Mouse (Mus musculus) MEL-GATA-1-ER (cell line): ENCODE results near the gene Naaladl2.

Experiments used
- DNase-seq: peaks from one replicate; pipeline ENCODE4 v3.0.0-alpha.2; 2012; ENCODE audit warnings: low read depth; ENCODE audit errors: extremely low read depth

Gene Naaladl2

DNA sequence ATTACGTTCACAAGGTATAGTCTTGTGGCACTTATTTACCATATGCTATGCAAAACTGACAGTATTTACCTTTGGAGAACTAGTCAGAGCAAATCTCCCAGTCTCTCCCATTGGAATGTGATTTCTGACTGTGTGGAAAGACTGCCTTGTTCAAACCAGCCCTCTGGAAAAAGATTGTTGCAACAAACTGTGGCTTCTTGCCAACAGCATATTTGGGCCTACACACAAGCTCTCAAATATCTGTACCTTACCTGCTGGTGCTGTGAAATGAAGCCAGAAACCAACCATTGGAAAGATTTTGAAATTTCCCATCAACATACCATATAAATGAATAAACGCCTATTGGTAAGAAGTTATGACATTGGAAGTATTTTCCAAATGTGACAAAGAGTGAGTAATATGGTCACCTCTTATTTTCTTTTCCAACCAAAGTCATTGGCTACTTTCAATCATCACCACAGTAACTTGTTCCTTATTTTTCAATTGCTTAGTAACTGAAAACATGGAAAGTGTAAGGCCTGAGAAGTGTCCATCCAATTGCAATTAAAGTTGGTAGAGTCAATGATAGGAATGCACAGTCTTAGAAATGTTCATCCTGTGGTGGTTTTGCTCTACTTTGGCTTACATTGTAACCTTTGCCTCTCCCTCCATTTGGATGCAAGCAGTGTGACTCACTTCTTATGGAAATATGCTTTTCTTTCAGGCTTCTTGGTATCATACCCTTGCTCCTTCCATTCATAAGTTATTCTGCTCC lies 453.7 kb downstream of the Naaladl2 start:
- DNase-seq, result no peak

DNA sequence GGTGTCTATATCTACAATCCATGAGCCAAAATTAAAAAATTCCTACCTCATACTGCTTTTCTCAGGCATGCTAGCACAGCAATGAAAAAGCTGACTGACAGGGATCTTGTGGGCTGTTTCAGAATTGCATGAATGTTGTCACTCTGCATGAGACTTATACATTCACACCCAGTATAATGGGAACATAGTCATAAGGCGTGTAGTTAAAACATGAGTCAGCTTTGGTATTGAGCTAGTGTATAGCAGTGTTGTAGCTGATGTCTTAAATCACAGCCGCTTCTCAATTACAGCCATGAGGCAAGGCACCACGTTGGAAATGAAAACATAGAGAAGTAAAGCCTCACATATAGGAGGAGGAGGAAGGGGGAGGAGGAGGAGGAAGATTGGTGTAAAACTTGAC lies 473.6 kb downstream of the Naaladl2 start:
- no peak for DNase-seq

DNA sequence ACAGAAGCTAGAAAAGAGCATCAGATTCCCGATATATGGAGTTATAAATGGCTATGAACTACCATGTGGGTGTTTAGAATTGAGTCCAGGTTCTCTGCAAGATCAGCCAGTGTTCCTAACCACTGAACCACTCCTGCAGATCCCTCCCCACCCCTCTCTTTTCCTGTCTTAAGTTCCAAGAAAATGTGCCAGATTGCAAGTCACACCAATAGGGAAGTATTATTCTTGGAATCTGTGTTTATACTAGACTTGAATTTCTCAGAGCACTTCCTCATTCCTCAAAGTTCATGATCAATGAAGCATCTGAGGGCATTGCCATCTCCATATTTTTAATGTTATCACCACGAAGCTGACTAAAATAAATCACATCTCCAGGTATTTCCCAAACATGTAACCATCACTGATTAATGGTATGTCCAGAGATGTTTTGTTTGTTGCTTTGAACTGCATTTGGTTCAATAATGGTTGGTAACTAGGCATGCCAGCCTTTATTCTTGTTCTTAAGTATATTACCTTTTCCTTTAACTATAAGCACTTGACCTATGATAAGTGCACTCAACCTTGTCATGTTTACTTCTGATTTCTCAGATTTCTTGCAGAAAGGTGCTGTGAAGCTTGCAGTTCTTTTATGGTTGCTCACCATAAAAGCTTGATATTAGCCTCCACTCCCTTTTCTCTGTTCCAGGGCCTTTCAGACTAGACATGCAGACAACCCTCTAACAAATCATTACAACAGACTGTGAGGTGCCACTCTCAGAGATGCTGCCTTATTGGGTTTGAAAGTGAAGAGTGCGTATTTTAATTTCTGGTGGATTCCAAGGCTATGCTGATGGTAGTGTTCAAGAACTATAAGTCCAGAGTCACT lies 475.8 kb downstream of the Naaladl2 start:
- no peak for DNase-seq

DNA sequence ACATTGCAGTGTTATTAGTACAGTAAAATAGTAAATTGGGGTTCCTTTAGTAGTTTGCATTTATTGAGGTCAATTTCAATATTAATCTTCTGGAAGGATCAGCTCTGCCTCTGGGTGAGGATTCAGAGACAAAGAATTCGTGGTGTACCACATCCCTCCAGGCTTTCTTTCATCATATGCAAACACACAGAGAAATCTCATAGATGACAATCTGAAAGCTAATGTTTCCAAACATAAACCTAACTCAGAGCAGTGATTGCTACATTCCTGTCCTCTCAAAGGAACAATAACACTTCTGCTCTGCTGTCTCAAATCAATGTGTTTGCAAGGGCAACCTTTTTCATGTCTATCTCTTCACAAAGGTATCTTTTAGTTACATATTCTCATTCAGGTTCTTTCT lies 478.7 kb downstream of the Naaladl2 start:
- no peak for DNase-seq

DNA sequence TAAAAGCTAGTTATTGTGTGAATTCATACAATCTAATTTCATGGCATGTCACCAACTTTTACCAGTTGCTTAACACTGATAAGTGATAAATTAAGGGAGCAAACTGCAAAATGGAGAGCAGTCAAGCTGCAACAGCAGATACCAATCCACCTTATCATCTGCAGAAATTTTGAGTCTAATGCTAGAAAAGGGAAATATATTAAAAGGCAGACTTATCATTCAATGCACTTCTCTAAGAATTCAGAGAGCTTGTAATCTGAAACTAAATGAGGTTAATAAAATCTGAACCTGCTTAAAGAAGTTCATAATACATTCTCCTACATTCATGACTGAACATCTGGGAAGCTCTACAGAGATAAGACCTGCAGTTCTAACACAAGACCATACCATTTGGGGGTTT lies 480.3 kb downstream of the Naaladl2 start:
- DNase-seq, result peak; percentile 26

DNA sequence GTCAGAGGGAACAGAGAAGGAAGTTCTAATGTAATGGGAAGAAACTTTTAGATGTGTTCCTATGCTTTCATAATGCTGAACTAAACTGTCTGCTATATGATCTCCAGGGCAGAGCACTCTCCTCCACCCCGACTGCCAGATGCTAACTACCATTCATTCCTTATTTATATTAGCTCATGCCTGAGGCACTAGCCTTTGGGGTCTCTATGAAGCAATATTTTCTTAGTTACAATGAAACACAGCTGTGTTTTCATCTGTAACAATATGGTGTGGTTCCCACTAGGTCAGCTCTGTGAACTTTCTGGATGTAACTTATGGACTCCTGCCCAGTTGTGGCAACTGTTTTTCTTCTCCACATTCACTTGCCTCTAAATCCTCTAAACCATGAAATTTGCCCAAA lies 514.0 kb downstream of the Naaladl2 start:
- DNase-seq, result no peak

DNA sequence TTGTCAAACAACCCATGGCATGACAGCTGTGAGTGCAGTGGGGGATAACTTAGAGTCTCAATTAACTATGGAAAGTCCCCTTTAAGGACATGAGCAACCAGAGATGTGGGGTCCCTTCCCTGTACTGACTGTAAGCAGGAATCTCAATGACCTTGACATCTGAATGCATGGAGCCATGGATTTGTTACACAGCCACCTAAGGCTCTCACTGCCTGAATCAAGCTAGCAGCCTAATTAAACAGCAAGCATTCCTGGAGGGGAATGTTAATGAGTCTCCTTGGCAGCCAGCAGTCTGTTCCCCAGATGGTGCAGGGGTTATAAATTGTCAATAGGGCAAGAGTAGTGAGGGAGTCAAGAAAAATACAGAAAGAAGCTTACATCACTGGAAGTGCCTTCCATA lies 538.6 kb downstream of the Naaladl2 start:
- DNase-seq, result no peak

DNA sequence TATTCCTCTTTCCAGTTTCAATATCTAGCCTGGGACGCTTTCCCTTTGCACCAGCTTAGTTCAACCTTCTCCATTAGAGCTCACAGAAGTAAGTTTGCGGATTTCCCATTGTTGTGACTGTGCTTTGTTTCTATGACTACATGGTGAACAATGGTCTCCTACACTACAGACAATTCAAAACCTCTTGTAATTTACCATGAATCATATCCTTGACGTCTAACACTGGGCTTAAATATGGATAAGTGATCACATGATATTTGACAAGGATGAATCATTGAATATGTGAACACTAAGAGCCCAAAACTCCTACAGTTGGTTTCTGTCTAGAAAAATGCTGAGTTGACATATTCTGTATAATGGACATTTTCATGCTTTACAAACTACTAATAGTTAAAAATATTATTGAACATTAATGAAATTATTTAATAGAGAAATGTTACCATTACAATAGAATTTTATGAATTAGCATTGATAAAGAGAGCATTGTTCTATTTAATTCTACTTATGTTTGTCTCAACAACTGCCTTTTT lies 539.2 kb downstream of the Naaladl2 start:
- DNase-seq, result no peak

DNA sequence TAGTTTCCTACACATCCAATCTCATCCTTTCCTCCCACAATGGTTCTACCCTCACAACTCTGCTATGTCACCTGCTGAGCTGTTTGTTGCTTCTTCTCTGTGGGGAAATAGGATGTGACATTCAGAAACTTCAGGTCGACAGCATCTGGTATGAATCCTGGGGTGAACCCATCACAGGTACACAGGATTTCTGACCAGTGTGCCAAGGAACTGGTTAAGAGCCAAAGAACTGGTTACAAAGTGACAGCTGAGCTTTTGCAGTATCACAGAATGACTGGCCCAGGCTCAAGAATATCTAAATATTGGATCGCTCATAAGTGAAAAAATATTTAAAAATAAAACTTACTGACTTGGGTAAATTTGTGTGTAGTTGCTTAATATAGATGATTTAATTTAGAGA lies 548.6 kb downstream of the Naaladl2 start:
- DNase-seq, result no peak

DNA sequence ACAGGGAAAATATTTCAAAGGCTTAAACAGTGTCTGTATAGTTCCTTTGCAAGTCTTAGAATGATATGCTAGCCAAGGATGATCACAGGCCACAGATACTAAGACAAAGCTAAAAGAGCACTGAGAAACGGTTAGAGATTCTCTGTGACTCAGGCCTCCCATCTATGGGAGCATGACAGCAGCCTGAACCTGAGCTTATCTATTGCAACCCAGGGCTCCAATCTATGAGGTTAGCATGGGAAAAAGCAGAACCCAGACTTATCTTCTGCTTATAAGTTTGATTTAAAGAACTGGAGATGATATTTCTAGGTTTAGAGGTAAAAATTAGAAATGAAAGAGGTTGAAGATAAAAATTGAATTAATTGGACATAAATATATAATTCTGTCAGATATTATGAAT lies 587.4 kb downstream of the Naaladl2 start:
- peak; percentile 26 for DNase-seq

DNA sequence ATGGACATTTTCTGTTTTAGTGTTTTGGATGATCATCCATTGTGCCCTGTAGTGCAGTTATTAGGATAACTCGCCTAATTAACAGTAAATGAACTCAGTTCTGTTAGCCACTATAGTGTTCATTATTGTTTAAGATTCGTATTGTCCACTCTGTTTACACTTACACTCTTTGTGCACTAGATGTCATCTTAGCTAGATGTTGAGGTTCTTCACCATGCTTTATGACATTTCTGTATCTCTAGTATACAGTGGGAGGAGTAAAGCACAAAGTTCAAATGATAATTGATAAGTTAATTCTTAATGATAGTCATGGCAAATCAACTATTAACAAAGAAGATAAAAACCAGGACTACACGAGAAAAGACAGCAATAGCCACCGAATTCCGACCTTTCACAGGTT lies 590.4 kb downstream of the Naaladl2 start:
- DNase-seq, result no peak

DNA sequence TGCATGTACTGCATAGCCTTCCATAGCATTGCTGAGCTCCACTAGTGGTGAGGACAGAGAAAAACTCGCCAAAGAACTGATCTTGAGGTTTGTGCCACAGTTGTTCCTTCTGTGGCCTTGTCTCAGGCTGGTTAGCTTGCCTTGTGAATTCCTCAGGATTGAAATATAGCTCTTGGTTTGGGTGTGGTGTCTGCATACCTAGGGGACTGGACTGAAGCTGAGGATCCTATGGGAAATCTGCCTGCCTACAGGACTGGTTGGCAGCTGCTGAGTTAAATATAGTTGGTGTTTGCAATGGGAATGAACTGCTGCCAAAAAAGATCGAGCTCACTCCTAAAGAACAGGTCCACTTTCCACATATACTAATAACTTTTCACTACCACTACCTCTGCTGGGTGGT lies 591.4 kb downstream of the Naaladl2 start:
- no peak for DNase-seq

DNA sequence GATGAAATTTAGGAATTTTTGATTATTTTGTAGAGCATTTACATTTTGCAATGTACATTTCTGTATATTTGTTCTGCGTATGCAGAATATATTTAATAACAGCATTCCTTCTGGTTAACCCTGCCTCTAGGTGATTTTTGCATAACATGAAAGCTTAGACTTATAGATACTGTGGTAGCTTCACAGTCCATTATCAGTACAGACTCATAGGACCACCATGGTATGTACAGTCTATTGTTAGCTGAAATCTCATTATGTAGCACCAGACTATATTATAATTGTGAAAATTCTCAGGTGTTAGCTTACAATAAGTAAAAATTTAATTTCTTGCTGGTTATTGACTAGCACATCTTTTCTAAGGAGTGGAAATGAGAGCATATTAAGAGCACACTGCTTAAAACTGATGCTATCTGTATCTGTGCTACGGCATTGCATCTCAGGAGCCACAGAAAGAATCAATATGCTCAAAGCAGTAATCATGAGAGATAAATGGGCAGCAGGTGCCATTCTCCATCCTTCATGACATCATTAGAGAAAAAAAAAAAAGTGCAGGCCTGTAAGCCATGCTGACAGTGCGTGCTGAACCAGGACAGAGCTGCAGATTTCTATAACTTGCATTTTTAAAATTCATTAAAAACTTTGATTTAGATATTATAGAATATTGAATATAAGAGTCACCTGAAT lies 610.1 kb downstream of the Naaladl2 start:
- no peak for DNase-seq

DNA sequence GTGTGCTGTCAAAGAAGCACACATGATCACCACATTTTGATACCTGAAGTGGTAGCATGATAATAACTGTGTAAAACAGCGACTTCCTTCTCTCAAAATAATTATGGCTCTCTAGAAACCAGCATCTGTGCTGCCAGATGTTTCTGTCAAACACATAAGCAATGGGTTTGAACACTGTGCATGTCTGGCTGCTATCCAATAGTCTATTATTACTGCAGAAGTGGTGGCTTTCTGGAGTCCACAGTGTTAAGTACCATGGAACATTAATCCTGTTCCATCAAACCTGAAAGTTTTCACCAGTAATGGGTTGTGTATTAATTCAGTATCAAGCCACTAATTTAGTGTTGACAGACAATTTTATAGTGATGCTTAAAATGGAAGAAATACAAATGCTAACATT lies 629.1 kb downstream of the Naaladl2 start:
- no peak for DNase-seq

DNA sequence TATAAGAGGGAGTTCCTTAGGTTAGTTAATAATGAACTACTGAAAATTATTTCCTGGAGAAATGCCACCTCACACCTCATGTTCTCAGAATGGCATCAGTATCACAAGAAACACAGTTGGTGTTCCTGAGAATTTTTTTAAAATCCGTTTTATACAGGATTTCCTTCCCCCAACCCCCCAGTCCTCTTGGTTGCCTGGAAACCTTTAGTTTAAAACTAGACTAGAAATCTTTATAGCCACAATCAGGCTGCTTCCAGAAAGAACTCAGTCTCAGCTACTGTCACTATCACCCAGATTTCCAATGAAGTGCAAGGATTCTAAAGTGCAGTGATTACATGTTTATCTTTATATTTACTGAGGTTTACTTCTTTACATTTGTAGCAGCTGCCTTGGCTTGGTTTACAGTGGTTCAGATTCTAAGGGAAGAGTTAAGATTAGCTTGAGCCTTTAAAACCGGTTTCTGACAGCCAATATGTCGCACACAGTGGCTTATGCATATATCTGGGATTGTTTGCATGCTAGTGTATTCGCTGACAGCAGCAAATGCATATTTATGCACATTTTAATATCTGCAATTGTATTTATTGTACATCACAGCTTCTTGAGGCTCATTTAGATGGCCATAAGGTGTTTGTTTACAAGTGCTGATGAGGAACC lies 657.5 kb downstream of the Naaladl2 start:
- DNase-seq, result no peak

DNA sequence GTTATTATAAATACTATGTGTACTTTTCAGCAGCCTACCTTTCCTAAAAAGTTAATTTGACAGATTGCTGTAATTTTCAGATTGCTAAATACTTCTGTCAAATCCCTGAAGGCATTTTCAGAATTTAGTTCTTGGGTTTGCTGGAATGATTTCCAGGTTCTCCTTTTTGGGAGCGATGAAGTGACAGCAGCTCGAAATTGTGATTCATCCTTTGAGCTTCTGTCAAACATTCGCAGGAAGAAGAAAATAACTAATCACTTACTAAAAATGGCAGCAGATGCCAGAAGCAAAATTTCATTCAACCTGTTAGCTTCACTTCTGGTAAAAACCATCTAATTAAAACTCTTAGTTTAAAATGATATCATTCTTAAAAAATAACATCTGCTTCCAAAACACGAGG lies 680.1 kb downstream of the Naaladl2 start:
- DNase-seq, result no peak

DNA sequence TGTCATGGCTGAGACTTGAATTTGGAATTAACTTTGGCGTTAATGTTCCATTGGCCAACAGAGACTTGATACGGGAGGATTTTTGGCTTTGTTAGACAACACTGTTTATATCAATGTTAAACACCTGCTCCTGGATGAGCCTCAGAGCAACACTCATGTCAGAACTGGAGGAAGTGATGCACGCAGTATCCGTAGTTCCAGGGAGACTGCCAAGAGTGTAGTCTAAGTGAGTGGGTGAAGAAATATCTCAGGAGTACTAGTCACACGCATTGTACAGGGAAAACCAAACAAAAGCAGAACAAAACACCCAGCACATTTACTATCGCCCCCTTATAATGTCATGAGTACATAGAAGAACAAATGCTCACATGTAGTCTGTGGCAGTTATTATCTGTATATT lies 703.4 kb downstream of the Naaladl2 start:
- DNase-seq, result no peak

DNA sequence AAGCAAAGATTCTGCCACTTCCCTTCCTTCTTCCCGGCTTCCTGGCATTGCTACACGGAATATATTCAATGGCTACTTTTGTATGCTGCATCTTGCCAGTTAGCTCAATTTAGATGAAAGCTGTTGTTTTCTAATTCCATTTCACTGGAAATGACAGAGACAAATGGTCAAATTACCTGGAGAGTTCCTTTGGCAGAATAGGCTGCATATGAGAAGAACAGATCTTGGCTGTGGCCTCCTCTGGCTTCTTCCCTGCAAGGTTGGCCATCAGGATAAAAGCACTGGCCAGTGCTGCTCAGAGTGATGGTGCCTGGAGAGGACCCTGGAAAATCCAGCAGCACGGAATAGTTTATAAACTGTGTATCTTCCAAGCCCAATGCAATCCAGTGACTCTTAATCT lies 711.3 kb downstream of the Naaladl2 start:
- no peak for DNase-seq

DNA sequence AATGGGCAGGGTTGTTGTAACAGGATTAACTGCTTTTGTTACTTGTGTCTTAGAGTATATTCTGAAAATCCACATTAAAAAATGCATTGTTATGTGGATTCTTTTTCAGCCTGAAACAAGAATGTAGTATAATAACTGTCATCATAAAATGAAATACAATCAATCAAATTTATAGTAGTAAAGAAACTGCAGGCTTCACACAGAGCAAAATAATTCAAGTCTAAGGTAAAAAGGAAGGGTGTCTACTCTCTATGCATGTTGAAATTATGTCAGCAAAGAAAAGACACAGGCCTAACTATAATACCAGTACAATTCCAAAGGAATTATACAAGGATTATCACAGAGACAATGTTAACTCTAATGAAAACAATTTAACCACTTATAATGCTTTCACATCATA lies 752.3 kb downstream of the Naaladl2 start:
- DNase-seq, result no peak

DNA sequence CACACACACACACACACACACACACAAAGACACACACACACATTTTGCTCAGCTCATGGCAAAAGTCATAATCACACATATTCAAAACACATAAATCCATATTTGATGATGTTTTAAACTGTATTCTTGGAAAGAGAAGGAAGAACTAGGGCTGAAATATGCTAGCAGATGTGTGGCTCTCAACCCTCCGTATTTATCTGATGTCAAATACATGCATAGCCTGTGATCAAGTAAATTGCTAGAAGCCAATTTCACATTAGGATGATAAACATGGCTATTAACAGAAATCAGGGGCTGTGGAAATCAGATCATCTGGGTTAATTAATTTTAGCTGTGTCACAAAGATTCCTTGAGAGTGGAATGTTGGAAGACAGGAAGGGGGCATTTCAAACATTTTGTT lies 752.8 kb downstream of the Naaladl2 start:
- DNase-seq, result no peak

DNA sequence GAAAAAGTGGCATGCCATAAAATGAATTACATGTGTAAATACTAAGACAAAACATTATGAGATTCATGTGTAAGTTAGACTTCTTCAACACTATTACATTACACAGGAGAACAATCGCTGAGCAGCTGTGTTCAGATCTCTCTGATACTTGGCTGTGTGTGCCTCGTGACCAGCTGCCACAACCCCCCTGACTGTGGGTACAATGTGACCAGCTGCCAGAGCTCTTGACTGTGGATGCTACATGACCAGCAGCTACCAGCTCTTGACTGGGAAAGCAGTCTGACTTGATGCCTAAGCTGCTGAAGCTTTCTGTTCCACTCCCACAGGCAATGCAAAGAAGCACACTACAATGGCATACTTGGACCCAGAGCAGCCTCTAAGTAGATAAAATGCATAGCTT lies 789.1 kb downstream of the Naaladl2 start:
- no peak for DNase-seq
